Mouse (Mus musculus) urinary bladder, postnatal 25 days (tissue): Measurements from ENCODE around the gene Best3.
"Not testable (repeated sequence)": the region's sequence is repeated elsewhere in the genome, so short reads cannot be mapped to it uniquely, and the experiment has no call there.

Source experiments
- DNase-seq: peaks from one replicate; pipeline ENCODE4 v3.0.0; 2022; ENCODE audit warnings: low spot score

Best3 gene

DNA sequence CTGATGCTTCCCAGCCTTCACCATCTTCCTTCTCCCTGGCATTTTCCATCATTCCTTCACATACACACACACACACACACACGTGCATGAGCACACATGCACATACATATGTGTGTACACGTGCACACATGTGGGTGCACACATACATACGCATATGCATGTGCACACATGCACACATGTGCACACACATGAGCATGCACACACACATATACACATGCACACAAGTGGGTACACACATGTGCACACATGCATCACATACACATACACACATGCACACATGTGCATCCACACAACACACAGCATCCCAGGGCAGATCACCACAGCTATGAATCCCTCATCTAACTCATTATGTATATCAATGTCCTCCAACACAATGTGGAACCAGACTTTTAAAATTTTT, 45.0 kb downstream of the Best3 start:
- DNase-seq = no peak

DNA sequence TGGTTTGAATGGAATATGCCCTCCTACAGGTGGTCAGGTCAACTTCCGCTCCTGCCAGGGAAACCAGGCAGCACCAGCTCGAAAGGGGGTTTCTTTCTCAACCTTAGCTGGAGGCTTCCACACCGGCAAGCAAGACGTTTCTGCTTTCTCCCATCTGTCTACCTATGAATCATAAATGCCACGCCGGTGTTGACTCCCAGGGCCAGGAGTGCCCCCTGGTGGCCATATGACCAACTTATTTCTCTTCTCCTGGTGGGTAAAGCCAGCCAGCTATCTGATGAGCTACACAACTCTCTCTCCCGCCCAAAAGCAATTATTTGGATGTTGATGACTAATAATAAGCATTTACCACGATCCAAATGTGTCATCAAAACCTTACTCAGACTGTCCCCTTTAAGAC, 47.7 kb downstream of the Best3 start:
- DNase-seq = peak; percentile 87

DNA sequence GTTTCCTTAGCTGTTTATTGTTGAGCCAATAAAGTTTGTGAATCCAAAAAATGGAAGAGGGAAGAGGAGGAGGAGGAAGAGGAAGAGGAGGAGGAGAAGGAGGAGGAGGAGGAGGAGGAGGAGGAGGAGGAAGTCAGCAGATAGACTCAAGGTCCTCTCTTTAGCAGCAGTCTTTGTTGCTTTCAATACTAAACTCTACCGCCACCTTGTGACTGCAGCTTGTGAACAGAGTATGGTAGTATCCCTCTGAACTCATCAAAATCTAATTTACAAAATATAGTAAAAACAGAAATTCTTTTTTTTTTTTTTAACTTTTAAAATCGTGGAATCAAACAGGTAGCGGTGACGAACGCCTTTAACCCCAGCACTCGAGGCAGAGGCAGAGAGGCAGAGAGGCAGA, 54.2 kb downstream of the Best3 start:
- DNase-seq = no peak

GRCm38 (mm10) chr10:117042295-117042694, 56.2 kb downstream of the Best3 start:
- DNase-seq = no peak

DNA sequence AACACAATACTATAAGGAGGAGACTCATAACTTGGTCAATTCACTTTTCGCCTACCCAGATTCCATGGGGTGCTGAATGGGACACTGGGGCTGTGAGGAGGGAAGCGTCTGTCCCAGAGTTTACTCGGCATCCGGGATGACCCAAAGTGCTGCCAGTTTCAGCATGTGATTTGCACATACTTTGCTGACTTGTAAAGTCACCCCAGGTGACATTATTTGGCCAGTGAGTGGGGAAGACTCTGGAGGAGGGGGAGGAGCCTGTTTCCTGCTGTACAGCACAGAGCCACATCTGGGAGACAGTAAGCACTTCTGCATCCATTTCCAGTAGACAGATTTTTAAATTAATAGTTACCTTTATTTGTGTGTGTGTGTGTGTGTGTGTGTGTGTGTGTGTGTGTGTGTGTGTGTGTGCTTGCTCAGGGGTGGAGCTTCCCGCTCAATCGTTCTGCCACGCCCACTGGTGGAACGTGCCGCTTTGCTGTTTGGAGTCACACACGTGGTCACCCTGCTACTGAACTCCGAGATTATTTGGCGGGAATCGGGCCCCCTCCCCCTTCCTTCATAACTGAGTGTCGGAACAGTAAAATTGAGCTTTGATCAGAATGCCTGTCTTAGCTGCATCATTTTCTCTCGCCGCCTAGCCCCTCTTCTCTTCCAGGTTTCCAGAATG, 57.5 kb downstream of the Best3 start:
- not testable (repeated sequence) for DNase-seq

DNA sequence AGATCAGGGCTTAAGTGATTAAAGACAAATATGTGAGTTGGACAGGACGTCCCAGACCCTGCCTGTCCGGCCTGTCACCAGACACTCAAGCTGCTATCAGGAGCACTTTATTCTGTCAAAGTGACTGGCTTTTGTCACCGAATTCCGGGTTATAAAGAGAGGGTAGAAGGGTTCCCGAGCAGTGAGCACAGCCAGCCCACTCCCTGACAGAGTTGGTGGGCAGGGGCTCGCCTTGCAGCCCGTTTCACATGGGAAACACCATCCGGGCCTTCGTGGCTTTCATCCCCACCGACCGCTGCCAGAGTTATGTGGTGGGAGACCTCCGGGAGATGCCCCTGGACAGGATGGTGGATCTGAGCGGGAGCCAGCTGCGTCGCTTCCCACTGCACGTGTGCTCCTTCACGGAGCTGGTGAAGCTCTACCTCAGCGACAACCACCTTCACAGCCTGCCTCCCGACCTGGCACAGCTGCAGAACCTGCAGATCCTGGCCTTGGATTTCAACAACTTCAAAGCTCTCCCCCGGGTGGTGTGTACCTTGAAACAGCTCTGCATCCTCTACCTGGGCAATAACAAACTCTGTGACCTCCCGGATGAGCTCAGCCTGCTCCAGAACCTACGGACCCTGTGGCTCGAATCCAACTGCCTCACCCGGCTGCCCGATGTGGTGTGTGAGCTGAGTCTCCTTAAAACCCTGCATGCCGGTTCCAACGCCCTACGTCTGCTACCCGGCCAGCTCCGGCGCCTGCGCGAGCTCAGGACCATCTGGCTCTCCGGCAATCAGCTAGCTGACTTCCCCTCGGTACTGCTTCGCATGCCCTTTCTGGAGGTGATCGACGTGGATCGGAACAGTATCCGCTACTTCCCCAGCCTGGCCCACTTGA, 59.3 kb downstream of the Best3 start, which contains the start of gene Lrrc10:
Gene Lrrc10, plus strand, starts transcription at position 167 of the 882 bp plus-strand sequence.
- no peak for DNase-seq

- no peak for DNase-seq
Measured at GRCm38 (mm10) chr10:117049253-117049652, 63.1 kb downstream of the Best3 start.

- no peak for DNase-seq
Measured at GRCm38 (mm10) chr10:117049961-117050597, 64.0 kb downstream of the Best3 start.

DNA sequence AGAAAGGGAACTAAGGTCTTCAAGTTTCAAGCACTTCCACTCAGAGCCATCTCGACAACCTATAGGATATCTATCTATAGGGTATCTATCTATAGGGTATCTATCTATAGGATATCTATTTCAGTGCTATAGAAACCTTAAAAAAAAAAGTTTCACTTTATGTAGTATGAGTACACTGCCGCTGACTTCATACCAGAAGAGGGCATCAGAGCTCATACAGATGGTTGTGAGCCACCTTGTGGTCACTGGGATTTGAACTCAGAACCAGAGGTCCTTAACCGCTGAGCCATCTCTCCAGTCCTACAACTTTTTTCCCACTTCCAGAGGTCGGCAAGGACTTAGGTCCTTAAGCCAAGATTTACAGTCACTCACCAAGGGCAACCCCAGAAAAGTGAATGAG, 69.6 kb downstream of the Best3 start:
- DNase-seq = no peak

DNA sequence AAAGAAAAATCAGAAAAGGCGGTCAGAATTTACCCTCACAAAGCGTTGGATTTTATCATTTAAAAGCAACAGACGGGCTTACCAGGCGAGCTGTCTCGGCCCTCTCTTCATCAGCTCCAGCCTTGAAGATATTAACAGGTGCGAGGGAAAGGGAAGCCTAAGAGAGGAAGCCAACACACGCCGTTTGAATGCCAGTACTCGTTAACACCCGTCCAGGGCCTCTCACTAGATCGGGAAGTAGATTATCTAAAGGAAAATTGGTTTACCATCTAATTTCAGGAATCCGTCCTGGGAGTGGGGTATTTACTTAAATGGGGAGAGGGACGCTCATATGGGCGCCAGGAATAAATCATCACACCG, 76.8 kb downstream of the Best3 start:
- DNase-seq = no peak

- peak; percentile 83 for DNase-seq
Measured at GRCm38 (mm10) chr10:117063254-117064021, 77.3 kb downstream of the Best3 start, which contains the start of gene Cct2. TSS of gene Cct2 (minus strand) at chr10:117063814.

- DNase-seq = no peak
Measured at GRCm38 (mm10) chr10:117064076-117064475, 78.0 kb downstream of the Best3 start.

DNA sequence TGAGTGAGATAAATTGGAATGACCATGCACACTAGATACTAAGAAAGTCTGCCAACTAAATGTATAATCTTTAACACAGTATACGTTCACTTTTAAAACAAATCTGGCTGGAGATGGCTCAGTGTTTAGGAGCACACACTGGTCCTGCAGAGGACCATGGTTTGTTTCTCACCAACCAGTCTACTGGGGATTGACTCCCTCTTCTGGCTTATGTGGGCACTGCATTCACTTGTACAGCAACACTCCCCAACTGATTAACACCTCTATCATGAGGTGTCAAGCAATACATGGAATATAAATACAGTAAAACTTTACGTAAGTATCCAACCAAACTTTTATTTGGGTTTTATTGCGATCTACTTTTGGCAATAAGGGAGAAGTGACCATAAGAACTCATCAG, 83.0 kb downstream of the Best3 start:
- DNase-seq = no peak

DNA sequence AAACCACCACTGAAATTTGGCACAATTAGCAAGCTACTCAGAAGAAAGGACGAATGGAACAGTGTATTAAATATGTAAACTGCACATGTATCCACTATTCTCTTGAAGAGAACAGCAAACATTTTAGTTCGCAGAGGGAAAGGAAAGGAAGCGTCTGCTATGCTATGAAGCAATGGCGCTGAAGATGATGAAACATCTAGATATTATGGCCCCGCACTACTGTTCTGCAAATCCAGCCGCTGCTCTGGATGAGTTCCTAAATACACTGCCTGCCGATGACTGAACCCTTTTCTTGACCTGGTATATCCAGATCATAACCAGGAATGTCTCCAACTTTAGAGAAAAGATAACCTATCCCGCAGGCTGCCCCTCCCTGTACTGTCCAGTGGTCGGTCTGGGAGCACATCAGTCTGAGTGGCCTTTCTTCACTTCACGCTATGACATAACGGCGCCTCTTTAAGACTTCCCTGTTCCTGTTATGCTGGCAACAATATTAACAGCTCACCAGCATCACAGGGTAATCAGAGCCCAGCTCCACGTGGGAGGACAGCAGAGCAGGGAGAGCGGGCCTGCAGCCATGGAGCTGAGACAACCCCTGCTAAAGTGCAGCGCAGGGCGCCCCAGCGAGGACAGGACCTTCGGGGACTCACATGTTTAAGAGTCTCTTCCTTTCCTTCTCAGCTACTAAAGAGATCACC, 86.2 kb downstream of the Best3 start:
- no peak for DNase-seq

- DNase-seq = no peak
Measured at GRCm38 (mm10) chr10:117073176-117073575, 87.1 kb downstream of the Best3 start.
